Mouse (Mus musculus) brain, embryonic 14.5 days (tissue): ENCODE results near the gene Cox17.

Experiments used
- CTCF ChIP-seq: fragments of 200-500 bp; IDR thresholded peaks from 2 replicates; pipeline ENCODE4 v1.5.1; 2012; ENCODE audit warnings: inconsistent platforms, mild to moderate bottlenecking, moderate library complexity, borderline replicate concordance; ENCODE audit not compliant: insufficient read depth, insufficient read length; ENCODE audit errors: extremely low read depth
- POLR2A ChIP-seq: fragments of 200-500 bp; IDR thresholded peaks from 2 replicates; pipeline ENCODE4 v1.6.1; 2012; ENCODE audit warnings: mild to moderate bottlenecking, inconsistent platforms, borderline replicate concordance; ENCODE audit not compliant: poor library complexity, insufficient read depth, insufficient read length, severe bottlenecking; ENCODE audit errors: extremely low read depth

DNA sequence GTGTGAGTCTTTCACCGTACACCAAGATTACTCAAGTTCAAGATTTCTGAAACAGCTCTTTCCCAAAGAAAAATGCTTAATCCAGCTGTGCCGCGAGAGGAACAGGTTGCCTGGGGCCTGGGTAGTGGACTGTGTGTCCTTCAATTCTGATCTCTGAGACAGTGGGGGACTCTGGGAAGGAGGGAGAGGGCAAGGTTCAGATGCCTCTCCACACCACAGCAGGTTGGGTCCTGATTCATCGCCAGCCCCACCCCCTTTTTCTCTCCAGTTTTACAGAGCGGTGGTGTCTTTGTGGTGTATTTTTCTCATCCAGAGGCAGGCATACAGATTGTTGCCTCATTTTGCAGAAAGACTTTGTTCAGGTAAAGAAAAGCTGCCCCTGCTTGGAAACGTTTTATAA, 51.5 kb downstream of the Cox17 start:
- TF ChIP-seq CTCF (no peak), POLR2A (no peak)
